Mouse (Mus musculus) gastrocnemius, adult 2 months (tissue): ENCODE measurements at regions not wholly inside any gene's neighbourhood (a gene's known extent, or its start where the extent isn't known, plus 50 kb on each side); places are given as distances from the start of the nearest gene placed in this dataset.

Experiments
- DNase-seq: peaks from one replicate; pipeline ENCODE4 v3.0.0; 2022
- H3K27ac ChIP-seq: fragments of 200-600 bp; 2 replicates; pipeline ENCODE4 v1.8.1; 2022; ENCODE audit warnings: mild to moderate bottlenecking
- H3K4me3 ChIP-seq: fragments of 200-600 bp; 2 replicates; pipeline ENCODE4 v1.8.1; 2022; ENCODE audit warnings: mild to moderate bottlenecking, moderate library complexity
- CTCF ChIP-seq: fragments of 200-600 bp; IDR thresholded peaks from 2 replicates; pipeline ENCODE4 v1.8.1; 2022; ENCODE audit warnings: antibody characterized with exemption, mild to moderate bottlenecking, moderate library complexity
- intact Hi-C: fragments of 180-260 bp; cut with DNase I; formaldehyde crosslinking; loops from one replicate; pipeline ENCODE4 v1.15.1; 2025

DNA sequence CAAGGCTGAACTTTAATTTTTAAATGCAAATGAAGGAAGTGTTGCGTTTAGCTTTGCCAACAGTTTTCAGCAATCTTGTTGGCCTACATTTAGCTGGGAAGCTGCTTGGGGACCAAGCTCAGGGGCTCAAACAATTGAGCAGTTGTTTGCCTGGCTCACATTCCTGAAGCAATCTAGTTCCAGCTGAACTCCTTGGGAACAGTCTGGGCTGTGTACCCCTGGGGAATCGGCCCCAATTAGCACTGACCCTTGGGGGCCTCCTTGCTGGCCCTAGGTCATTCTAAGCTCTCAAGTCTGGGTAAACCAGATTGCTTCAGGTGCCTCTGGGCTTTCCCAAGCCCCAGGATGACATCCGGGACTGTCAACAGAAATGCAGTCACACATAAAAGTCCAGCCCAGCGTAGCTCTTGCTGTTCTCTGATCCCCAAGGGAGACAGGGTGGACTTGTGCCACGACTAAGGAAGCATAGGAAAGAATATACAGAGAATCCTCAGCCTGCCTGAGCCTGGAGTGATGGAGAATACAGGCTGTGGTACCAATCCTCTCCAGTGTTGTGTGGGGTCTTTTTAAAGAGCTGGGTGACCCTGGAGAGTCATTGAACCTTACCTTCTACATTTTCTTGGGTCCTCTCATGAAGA, 440.4 kb downstream of the Sox2 start:
- H3K4me3 ChIP-seq = no peak overlapping the region
- DNase-seq = peak; percentile 48
- TF ChIP-seq CTCF = no peak
- H3K27ac ChIP-seq = no peak overlapping the region
- intact Hi-C loops = no loop called here

DNA sequence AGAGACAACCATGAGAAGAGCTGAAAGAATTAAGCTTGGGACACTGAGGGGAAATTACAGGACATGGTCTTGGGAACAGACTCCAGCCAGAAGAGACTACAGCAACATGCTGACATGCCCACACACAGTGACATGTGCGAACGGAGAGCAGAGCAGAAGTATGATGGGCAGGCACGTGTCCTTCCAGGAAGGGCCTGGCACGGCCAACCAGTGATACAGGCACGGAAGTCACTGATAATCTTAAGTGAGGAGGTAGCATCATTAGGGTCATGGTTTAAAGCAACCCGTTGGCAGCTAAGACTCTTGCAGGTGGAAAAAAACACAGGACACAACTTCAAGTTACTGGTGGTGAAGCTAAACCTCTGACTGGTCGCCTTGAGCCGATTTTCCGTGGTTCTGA, 442.8 kb downstream of the Sox2 start:
- intact Hi-C loops = no loop called here
- no peak for TF ChIP-seq CTCF
- H3K27ac ChIP-seq = no peak overlapping the region
- DNase-seq = no peak
- H3K4me3 ChIP-seq = no peak overlapping the region

GRCm38 (mm10) chr3:35095221-35095620, 445.0 kb downstream of the Sox2 start:
- DNase-seq = no peak
- no peak overlapping the region for H3K27ac ChIP-seq
- intact Hi-C loops = no loop called here

DNA sequence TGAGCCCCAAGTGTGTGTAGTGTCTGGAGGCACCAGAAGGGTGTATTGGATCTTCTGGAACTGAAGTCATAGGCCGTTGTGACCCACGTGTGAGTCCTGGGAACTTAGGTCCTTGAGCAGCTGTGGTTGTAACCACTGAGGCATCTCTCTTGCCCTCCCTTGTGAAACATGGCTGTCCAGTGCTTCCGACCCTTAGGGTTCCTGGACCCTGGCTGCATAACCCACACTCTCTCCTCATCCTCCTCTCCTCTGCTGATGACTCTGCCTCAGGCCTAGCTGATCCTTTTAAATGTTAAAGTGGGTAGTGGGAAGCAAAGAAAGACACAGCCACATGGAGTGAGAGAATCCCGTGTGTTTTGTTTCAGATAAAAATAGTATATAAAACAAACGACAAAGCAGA, 446.2 kb downstream of the Sox2 start:
- TF ChIP-seq CTCF = no peak
- DNase-seq = no peak
- intact Hi-C loops = no loop called here
- Histone ChIP-seq H3K4me3 (no peak overlapping the region), H3K27ac (no peak overlapping the region)

More at GRCm38 (mm10) chr3:35095221-35095620, 445.0 kb downstream of the Sox2 start:
- no peak for TF ChIP-seq CTCF
- H3K4me3 ChIP-seq = no peak overlapping the region

DNA sequence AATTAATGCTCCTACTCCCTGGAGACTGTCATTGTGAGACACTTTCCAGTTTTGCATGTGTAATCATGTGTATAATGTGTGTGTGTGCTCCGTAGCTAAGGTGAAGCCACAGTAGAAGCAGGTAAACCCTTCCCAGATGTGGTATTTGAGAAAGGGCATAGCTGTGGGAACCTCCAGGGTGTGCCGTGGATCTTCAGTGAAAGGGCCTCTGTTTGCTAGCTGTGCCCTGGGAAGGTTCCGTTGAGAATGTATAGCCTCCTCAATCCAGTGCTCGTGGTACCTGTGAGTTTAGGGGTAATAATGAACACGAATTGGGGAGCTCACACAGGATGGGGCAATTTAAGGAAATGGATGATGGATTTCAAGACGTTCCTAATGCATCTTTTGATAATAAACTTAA, 447.6 kb downstream of the Sox2 start:
- intact Hi-C loops = no loop called here
- Histone ChIP-seq H3K27ac (no peak overlapping the region), H3K4me3 (no peak overlapping the region)
- TF ChIP-seq CTCF = no peak
- DNase-seq = no peak

- Histone ChIP-seq H3K4me3 (no peak overlapping the region), H3K27ac (no peak overlapping the region)
- no peak for TF ChIP-seq CTCF
- DNase-seq = no peak
- intact Hi-C loops = no loop called here
Observed at GRCm38 (mm10) chr3:35099226-35099625, 449.0 kb downstream of the Sox2 start.

GRCm38 (mm10) chr3:35099876-35100420, 449.7 kb downstream of the Sox2 start:
- intact Hi-C loops = loop anchor here (10.0 kb wide), 1 partner anchor 455 kb away; no protein-coding TSS in a partner anchor
- H3K4me3 ChIP-seq = no peak overlapping the region
- H3K27ac ChIP-seq = no peak overlapping the region
- TF ChIP-seq CTCF = no peak
- DNase-seq = no peak

- intact Hi-C loops = loop anchor here (10.0 kb wide), 1 partner anchor 456 kb away; no protein-coding TSS in a partner anchor
- Histone ChIP-seq H3K27ac (no peak overlapping the region), H3K4me3 (no peak overlapping the region)
- no peak for TF ChIP-seq CTCF
- no peak for DNase-seq
Observed at GRCm38 (mm10) chr3:35101286-35101685, 451.1 kb downstream of the Sox2 start.

GRCm38 (mm10) chr3:35101951-35102350, 451.7 kb downstream of the Sox2 start:
- Histone ChIP-seq H3K27ac (no peak overlapping the region), H3K4me3 (no peak overlapping the region)
- DNase-seq = no peak
- intact Hi-C loops = loop anchor here (10.0 kb wide), 1 partner anchor 457 kb away; no protein-coding TSS in a partner anchor
- TF ChIP-seq CTCF = no peak

- no peak overlapping the region for H3K27ac ChIP-seq
- DNase-seq = peak; percentile 53
- H3K4me3 ChIP-seq = no peak overlapping the region
- TF ChIP-seq CTCF = peak; percentile 82
- intact Hi-C loops = loop anchor here (10.0 kb wide), 1 partner anchor 458 kb away; no protein-coding TSS in a partner anchor
Observed at GRCm38 (mm10) chr3:35102715-35103591, 452.7 kb downstream of the Sox2 start.

DNA sequence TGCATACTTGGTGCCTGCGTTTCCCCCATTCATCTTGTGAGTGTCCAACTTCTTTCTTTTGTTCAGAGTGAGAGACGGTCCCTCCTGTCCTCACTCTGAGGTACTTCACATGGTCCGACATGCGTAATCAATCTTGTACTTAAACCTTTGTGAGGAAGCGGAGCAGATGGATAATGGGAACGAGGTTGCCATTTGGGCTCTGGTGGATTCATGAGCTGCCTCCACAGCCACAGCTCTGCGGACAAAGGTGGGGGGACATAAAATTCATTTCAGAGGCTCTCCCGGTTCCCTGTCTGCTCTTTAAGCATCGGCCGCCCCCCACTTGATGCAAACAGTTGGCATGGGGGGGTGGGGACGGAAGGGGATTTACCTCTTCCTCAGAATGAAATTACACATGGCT, 454.7 kb downstream of the Sox2 start:
- Histone ChIP-seq H3K4me3 (no peak overlapping the region), H3K27ac (no peak overlapping the region)
- TF ChIP-seq CTCF = no peak
- no peak for DNase-seq
- intact Hi-C loops = loop anchor here (10.0 kb wide), 1 partner anchor 460 kb away; no protein-coding TSS in a partner anchor

DNA sequence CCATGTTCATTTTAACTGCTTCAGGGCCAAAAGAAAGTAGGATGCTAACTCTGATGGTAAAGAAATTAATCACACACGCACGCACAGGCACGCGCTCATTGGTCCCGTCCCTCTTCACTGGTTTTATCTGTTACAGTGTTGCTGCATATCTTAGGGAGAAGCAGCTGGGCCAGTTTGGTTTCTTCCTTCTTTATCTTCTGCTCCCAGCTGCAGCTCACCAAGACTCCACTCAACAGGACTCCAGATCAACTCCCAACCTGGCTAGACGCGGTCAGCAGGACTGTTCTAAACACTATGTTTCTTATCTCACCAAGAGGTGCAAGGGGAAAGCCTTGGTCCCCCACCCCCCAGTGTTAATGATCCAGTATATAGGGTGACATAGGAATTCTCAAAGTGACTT, 455.9 kb downstream of the Sox2 start:
- TF ChIP-seq CTCF = no peak
- DNase-seq = no peak
- intact Hi-C loops = loop anchor here (10.0 kb wide), 1 partner anchor 461 kb away; no protein-coding TSS in a partner anchor

DNA sequence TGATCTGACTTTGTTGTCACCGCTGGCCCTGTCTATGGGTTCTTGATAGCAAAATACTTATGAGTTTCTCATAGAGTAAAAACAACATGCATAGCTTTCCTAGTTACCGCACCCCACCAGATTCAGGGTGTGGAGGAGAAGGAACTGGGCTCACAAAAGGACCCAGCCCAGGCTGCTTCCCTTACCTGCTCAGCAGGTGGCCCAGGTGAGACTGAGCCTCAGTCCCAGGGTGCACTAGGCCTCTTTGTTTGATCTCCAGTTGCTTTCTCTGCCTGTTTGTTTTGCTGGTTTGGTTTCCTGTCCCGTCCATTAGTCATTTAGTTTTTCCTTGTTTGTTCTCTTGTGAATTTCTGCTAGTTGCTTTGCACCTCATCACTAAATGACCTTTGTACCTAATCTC, 483.3 kb downstream of the Sox2 start:
- TF ChIP-seq CTCF = no peak

More for the DNA sequence above, 455.9 kb downstream of the Sox2 start:
- Histone ChIP-seq H3K4me3 (no peak overlapping the region), H3K27ac (no peak overlapping the region)

More for the DNA sequence above, 483.3 kb downstream of the Sox2 start:
- no peak for DNase-seq
- no peak overlapping the region for H3K4me3 ChIP-seq
- intact Hi-C loops = no loop called here
- H3K27ac ChIP-seq = no peak overlapping the region
